Mouse (Mus musculus) kidney, postnatal 4 days (tissue): ENCODE measurements at regions not wholly inside any gene's neighbourhood (a gene's known extent, or its start where the extent isn't known, plus 50 kb on each side); places are given as distances from the start of the nearest gene placed in this dataset.

Experiments
- DNase-seq, 2 experiments: peaks; one replicate each; pipeline ENCODE4 v3.0.0; 2021; ENCODE audit warnings: mixed read lengths in 2 of 2

DNA sequence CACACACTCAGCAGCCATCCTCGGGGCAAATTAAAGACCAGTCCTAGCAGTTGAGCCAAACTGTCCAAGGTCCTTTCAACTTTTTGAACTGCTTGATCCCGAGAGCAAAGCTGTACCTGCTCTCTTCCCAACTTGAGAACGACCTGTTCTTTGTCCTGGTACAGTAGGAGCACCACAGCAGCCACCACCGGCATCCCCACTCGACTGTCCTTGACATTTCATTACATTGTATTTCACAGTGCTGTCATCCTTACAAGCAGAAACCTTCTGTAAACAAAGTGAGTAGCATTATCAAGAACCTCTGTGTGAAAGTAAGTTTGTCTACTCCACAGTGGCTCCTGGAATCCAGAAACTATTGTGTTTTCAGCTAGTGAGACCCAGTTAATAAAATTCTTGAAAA lies 240.2 kb upstream of the Zfp462 start:
- DNase-seq = no peak

DNA sequence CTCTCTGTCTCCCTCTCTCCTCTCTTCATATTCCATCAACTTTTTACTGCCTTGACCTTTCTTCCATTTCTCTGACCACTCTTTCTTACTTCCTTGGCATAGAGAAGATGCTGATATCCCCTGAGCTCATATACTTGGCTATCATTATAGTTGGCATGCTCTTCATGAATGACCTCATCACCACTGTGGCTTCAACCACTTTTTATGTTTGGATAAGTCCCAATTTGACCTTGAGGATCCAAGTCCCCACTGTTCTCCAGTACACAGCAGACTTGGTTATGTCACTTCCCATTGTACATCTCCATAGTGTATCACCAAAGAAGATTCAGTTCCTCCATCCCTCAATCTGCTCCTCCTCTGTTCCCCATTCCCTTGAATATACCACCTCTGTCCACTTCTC lies 235.1 kb upstream of the Zfp462 start:
- no peak for DNase-seq

- DNase-seq = peak in 1 of 2 experiments; percentile 6
Observed at GRCm38 (mm10) chr4:54712929-54713328, 231.9 kb upstream of the Zfp462 start.

DNA sequence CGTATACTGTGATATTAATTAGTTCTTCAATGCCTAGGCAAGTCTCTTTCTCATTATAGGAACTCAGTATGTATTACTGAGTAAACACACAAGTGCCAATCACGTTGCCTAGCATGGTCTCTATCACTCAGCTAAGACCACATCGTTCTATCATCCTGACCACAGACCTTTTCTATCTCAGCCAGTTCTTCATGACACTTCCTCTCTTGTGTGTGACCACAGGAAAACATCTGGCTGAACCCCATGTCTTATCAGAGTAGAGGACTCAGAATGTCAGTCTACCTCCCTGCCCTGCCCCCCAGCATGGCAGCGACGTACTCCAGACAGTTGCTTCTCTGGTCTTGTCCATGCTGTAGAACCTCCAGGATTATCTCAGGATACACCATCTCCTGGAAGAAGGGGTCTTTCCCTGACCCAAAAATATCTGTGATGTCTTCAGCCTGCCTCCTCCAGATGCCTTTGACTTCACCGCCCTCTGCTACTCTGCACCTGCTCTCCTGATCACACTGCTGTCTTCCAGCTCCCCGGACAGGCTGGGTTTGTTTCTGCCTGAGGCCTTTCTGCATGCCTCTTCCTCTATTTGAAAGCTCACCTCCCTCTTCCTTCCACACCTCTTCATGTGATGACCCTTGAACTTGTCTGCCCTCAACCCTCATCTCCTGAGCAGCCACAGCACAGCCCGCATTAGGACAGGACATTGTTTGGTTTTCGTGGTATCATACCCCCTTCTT lies 230.1 kb upstream of the Zfp462 start:
- no peak for DNase-seq

- no peak for DNase-seq
Observed at GRCm38 (mm10) chr4:54718083-54718482, 226.8 kb upstream of the Zfp462 start.

DNA sequence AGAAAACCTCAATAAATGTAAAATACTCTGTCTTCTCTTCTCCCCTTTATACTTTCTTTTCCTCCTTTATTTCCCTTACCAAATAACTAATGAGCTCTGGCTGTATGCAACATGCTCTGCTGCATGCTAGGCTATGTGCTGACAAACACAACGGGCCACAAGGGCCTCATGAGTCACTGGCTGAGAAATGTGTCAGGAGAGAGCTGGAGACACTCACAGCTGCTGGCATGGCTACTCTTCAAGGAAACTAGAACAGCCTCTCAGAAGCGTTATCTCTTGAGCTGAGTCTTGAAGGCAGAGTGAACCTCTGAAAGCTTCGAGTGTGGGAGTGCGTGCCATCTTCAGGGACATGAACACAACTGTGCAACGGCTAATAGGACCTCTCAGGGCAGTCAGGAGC lies 205.8 kb upstream of the Zfp462 start:
- DNase-seq = no peak

DNA sequence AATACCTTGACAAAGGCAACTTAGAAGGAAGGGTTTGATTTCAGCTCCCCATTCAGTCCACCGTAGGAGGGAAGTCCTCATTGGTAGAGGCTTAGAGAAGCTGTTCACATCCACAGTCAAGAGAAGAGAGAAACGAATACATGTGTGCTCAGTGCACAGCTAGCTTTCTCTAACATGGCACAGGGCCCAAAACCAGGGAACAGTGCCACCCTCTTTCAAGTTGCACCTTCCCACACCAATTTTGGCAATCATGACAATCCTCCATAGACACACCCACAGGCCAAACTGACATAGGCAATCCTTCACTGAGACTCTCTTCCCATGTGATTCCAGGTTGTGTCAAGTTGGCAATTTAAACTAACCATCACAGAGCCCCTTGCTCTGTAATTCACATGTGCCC lies 193.4 kb upstream of the Zfp462 start:
- no peak for DNase-seq

DNA sequence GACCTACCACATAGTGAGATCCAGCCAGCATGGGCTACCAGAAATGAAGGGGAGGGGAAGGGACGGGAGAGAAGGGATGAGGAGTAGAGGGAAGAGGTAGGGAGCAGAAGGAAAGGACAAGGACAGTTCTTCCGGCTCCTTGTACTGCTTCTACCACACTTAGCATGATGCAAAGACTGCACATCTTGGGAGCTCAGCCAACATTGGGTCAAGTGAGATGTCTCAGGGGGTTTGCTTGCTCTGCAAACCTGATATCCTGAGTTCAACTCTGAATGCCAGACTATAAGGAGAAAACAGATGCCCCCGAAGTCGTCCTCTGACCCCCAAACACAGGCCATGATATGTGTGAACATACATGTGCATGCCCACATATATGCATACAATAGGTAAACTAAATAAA lies 188.4 kb upstream of the Zfp462 start:
- no peak for DNase-seq

DNA sequence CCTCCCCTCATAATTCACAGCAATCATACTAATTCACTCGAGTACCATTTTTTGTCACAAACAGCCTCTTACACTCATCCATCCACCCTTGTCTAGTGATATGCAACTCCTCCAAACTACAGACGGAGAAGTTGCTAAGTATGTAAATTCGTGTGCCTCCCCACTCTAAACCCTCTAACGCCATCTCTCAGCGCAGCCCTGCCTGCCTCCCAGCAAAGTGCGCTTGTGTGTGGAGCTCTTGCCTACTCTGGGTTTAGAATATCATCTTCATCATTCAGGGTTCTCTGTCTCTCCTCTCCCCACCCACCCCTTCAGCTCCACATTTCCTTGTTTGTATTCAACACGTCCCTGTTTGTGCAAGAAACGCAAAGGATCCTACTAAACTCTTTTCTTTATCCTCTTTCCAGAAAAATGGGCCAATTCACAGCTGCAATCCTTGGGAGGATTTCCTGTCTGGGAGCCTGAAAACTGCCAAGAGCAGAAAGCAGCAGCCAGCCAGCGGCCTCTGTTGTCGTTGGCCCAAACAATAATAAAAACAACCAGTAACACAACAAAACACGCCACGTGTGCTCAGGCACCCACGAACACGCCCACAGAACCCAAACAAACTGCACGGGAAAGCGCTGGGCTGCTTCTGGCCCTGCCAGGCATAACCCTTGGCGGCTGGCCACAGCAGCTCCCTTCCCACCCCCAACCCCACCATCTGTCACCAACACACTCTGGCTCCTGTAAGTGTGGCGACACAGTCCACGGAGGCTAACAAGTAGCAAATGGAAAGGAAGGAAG lies 186.9 kb upstream of the Zfp462 start:
- DNase-seq = peak; percentile 42 to 64

DNA sequence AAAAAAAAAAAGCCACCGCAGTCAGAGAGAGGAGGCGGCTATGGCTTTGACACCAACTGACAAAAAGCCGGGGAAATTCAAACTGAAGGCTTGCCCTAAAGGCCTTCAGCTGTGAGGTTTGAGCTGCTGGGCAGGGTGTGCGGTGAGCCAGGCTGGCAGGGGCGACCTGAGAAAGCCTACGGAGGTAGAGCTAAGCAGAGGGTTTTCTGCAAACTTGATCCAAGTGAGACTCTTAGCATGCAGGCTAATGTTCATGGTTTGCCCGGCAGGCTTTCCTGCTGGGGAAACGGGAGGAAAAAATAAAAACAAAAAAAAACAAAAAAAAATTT lies 186.4 kb upstream of the Zfp462 start:
- no peak for DNase-seq

- DNase-seq = peak; percentile 14 to 17
Observed at GRCm38 (mm10) chr4:54761257-54761656, 183.6 kb upstream of the Zfp462 start.

GRCm38 (mm10) chr4:54765045-54765444 lies 179.8 kb upstream of the Zfp462 start:
- DNase-seq = no peak

GRCm38 (mm10) chr4:54767506-54768200 lies 177.2 kb upstream of the Zfp462 start:
- DNase-seq = no peak

- no peak for DNase-seq
Observed at GRCm38 (mm10) chr4:54768836-54769235, 176.0 kb upstream of the Zfp462 start.

DNA sequence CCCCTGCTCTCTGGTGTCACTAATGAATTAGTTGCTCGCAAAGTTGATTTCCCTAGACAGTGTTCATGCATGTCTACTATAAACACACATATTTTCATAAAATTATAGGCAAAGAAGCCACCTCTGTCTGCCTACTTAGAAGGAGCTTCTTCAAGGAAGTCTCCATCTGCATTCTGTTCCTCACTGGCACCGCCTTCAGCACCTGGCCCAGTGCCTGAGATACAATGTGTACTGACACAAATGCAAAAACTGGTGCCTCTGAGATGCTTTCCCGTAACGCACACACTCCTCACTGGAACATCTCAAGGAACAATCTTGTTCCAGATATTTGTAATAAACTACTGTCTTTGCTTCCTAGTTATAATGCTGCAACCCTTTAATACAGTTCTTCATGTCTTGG lies 170.8 kb upstream of the Zfp462 start:
- DNase-seq = no peak

DNA sequence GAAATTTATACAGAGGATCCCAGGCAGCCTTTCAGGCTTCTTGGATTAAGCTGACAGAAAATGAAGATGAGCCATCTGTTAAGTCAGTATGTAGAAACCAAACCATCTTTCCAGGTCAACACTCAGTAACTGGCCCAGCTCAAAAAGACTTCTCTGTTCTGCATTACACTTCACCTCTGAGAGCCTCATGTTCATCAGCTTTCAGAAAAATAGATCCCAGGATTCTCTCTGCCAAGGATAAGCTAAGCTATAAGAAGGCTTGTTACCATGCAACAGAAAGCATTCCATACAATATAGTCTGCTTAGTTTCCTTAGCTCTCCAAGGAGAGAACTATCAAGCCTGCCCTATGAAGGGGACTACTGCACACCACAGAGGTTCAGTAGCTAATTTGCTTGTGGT lies 170.1 kb upstream of the Zfp462 start:
- DNase-seq = no peak

GRCm38 (mm10) chr4:54780511-54780910 lies 164.3 kb upstream of the Zfp462 start:
- no peak for DNase-seq

- DNase-seq = no peak
Observed at GRCm38 (mm10) chr4:54791217-54791742, 153.6 kb upstream of the Zfp462 start.

DNA sequence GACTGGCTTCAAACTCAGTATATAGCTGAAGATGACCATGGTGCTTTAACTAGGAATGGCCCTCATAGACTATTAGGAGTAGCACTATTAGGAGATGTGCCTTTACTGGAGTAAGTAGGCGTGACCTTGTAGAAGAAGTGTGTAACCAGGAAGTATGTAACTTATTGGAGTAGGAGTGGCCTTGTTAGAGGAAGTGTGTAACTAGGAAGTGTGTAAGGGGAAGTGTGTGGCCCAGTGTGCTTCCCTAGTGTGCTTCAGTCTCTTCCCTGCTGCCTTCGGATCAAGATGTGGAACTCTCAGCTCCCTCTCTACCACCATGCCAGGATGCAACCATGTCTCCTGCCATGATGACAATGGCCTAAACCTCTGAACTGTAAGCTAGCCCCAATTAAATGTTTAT lies 151.0 kb upstream of the Zfp462 start:
- DNase-seq = no peak

GRCm38 (mm10) chr4:54795246-54795645 lies 149.6 kb upstream of the Zfp462 start:
- DNase-seq = no peak

- DNase-seq = no peak
Observed at GRCm38 (mm10) chr4:54798523-54798922, 146.3 kb upstream of the Zfp462 start.

GRCm38 (mm10) chr4:54811163-54811562 lies 133.7 kb upstream of the Zfp462 start:
- DNase-seq = no peak

DNA sequence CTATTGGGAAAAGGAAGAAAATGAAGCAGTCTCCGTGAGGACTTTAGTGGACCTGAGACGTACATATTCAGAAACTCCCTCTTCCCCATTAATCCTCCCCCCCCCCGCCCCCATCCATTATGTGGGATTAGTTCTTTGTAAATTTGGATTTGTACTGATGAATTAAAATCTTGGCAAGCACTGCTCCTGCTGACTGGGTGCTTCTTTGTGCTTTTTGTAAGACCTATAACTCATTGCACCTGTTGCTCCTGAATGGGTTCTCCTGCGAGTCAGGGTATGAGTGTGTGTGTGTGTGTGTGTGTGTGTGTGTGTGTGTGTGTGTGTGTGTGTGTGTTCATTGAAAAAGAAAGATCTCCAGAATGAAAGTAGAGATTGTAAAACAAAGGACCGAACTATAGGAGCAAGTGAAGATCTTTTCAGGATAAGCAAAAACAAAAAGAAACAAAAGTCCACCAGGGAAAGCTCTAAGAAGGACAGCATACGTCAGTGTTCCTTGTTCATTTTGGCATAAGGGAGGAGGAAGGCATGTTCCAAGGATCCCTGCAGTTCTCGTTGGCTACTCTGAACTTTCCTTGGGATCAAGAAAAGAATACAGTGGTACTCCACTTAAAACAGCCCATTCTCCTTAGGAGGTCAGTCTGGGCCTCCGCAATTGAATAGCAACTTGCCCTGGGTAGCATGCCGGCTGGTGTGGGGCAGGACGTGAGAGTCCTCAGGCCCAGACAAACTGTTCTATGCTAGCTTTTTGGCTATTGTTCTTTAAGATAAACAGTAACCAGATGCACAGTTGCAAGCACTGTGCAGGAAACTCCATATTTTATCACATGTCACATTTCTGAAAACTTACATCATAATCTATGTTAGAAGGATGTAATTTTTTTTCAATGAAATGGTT lies 131.9 kb upstream of the Zfp462 start:
- no peak for DNase-seq
